Mouse (Mus musculus): ENCODE data around the gene Ubn2. TPM values are rescaled to one million over a fixed set of nuclear protein-coding genes. Genes with fewer than 3 reads are reported as not detected.

Ubn2 gene
- 28.2 TPM for polyA plus RNA-seq (2017; shearing (Covaris generic))

DNA sequence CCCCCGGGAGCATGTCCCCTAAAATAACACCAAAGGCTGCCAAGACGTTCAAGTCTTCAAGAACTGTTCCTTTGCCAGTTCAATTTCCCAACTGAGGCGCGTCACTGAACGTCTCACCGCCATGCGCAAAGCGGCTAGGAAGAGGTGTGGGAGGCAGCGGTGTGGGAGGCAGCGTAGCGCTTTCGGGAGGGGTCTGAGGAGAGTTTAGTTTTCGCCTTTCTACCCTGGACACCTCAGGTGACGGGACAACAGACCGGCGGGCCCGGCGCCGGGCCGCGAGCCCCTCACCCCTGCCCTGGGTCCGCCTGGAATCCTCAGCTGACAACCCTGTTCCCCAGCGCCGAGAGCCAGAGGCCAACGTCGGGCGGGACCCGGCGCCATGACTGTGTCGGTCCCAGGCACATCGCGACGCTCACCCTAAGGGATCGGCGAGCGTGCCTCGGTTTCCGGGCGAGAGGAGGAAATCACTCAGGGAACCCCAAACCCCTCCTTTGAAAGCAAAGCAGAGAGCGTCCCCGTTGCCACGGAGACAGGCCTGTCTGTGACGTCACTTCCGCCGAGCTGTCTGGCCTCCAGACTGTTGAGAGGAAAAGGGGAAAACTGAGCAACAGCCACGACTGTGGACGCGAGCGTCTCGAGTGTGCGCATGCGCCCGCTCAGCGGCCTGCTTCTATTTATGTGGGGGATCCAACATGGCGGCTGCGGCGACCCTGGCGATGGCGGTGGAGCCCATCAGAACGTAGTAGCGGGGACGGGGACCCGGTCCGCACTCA, at the start of gene Ubn2:
Gene Ubn2 (plus strand): TSS at position 690 of the 773 bp plus-strand sequence.

DNA sequence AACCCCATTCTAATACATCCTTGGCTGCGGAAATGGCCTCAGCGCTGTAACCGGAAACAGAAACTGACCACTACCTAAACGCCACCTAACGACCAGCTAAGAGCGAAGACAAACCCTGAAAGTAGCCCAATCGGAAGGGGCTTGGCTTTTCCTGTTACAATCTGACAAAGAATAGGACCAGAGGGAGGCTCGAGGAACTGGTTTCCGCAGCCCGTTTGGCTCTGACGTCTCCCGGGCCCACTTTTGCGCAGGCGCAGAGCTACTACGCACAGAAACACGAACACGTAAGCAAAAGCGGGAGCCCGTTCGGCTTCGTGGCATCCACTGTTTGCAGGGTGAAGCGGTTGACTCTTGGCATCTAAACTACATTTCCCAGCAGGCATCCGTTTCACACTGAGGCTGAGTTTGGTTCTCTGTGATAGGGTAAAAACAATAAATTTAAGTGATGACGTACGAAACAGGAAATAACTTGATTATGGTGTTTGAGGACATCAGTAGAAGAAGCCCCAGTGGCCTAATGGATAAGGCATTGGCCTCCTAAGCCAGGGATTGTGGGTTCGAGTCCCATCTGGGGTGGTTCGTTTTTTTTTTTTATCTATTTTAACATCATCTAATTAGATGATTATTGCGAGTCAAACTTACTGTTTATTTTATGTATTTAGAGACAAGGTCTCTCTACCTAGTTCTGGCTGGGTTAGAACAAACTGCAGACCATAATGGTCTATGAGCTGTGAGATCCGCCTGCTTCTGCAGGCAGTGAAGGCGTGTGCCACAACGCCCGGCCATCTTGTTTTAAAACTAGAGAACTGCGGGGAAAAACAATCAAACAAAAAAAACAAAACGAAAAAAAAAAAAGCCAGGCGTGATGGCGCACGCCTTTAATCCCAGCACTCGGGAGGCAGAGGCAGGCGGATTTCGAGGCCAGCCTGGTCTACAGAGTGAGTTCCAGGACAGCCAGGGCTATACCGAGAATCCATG, 100.0 kb downstream of the Ubn2 start, which contains the start of gene Fmc1:
Gene Fmc1 (plus strand): TSS at position 75 of the 978 bp plus-strand sequence.

DNA sequence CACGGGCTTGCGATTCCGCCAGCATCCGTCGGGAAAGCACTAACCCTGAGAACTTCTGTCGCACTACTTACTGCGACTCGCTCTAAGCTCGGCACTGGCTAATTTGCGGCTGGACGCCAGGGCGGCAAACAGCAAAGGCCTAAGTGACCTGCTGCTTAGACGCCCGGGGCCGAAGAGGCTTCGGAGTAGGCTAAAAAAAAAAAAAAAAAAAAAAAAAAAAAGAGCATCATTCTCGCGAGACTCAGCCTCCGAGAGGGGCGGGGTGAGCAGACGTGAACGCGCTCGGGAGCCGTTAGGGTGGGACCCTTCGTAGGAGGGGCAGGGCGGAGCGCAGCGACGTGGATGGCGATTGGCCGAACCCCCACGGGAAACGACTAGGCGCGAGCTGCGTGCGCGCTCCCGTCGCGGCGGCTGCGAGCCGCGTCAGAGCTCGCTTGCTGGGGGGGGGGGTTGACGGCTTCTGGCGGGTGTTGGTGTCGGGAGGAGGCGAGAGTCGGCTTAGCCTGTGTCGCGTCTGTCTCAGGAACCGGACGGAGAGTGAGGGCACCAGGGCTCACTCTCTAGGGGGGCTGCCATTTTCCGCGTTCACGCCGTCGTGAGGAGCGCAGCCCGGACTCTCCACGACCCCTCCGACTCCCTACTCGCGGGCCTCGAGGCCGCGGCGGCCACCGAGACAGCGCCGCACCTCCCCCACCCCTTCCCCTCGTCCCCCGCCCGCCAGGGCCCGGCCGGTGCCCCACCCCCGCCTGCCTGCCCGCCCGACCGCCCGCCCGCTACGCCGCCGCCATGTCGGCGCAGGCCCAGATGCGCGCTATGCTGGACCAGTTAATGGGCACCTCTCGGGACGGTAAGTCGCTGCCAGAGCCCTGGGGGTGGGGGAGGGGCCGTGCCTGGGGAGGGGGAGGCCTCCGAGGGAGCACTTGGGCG, 117.6 kb downstream of the Ubn2 start, which contains the start of gene Luc7l2:
Gene Luc7l2 (plus strand): TSS at position 273 of the 927 bp plus-strand sequence.

Other genes with a start within 250 kb of the Ubn2 start
- gene D630045J12Rik, start 179.9 kb upstream of the Ubn2 start, polyA plus RNA-seq (2017; shearing (Covaris generic)): 0.12 TPM
- gene Zc3hav1l, start 134.7 kb upstream of the Ubn2 start, polyA plus RNA-seq (2017; shearing (Covaris generic)): 0.68 TPM
- 104 TPM for gene Zc3hav1, start 79.3 kb upstream of the Ubn2 start, polyA plus RNA-seq (2017; shearing (Covaris generic))
- 0.19 TPM for gene Ttc26, start 52.5 kb upstream of the Ubn2 start, polyA plus RNA-seq (2017; shearing (Covaris generic))
- 50.6 TPM for gene Fmc1, start 99.6 kb downstream of the Ubn2 start, polyA plus RNA-seq (2017; shearing (Covaris generic))
- gene Luc7l2, start 117.4 kb downstream of the Ubn2 start, polyA plus RNA-seq (2017; shearing (Covaris generic)): 60.4 TPM
- gene Klrg2, start 203.3 kb downstream of the Ubn2 start, polyA plus RNA-seq (2017; shearing (Covaris generic)): not detected
- not detected for gene Clec2l, start 229.1 kb downstream of the Ubn2 start, polyA plus RNA-seq (2017; shearing (Covaris generic))